Mouse (Mus musculus): ENCODE data around the gene Prdm15.

Gene Prdm15

DNA sequence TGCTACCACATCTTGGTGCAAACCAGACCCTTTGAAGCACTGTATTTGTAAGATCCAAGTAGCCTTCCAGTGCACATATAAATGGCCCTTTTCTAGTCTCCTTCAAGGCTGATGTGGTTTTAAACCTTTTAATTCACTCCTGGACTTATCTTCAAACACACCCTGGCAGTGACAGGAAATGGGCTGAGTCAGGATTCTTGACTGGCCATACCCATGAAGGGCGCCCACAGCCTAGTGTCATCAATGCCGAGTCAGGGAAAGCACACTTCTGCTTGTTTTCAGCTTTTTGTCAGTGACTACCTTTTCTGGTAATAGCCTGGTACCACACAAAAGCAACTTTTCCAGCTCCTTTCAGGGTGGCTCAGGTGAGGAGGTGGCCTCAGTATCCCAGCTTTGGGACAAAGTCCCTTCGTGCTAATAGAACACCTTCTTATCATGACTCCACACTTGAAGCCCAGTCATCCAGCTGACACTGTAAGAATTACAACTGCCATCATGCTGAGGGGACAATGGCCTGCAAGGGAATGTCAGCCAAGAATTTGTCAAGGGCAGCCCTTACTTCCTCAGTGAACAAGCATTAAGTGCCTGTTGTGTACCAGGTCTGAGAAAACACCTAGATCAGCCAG lies 99.2 kb downstream of the Prdm15 start:
- DNase-seq (ENCODE audit: low read depth, low spot score) = no peak

DNA sequence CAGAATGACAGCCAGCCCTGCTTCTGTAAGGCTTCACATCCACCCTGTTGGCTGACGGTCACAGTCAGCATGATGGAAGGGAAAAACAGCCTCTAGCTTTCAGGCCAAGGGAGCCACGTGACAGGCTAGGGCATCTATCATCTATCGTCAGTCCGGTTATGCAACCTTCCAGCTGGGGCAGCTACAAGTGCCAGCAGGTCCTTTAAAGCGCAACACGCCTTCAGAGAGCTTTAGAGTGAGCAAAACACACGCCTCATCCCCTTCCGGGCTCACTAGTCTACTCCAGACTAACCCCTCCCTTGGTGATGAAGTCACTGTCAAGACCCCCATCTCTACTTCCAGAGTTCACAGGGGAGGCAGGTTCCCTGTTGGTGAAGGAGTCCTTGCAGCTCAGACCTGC lies 99.8 kb downstream of the Prdm15 start:
- DNase-seq (ENCODE audit: low read depth, low spot score) = peak; percentile 19

DNA sequence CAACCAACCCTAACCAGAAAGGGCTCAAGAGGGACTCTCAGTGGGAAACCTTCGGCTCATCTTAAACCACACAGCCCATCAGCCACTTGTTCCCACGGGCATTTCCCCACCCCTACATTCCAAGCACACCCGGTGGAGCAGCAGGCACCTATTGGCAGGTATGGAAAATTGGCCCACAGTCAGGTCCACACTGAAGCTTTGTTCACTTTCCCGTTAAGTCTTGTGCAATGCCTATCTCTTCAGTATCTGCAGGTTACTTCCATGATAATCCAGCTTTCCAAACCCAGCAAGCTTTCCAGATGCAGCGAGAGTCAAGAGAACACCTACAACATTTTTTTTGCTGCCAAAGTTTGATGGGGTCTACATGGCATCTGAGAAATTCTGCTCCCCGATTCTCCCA lies 103.2 kb downstream of the Prdm15 start:
- no peak for DNase-seq (ENCODE audit: low read depth, low spot score)
